Mouse (Mus musculus) heart, postnatal 36 days (tissue): ENCODE measurements around the gene Clec4b1. TPM values are rescaled to one million over a fixed set of nuclear protein-coding genes. Genes with fewer than 3 reads are reported as not detected.
A peak's percentile ranks its signal among the peaks of the same experiment; 100 is the strongest.
"Not testable (repeated sequence)": the region's sequence is repeated elsewhere in the genome, so short reads cannot be mapped to it uniquely, and the experiment has no call there.

Experiments used
- DNase-seq, 2 experiments: peaks; one replicate each; pipeline ENCODE4 v3.0.0; 2021 to 2022
- intact Hi-C: fragments of 180-260 bp; cut with DNase I; formaldehyde crosslinking; loops from one replicate; pipeline ENCODE4 v1.15.1; 2025
- total RNA-seq, 2 experiments: library from RNA; stranded (reverse); gene quantifications; 2 replicates each; pipeline ENCODE4 v1.2.3; 2021

Gene Clec4b1
- not detected for total RNA-seq

- no peak for DNase-seq
- intact Hi-C loops = no loop called here
Observed at GRCm38 (mm10) chr6:123049742-123050372, at the start of gene Clec4b1. Gene Clec4b1 (plus strand): TSS chr6:123049962.

GRCm38 (mm10) chr6:123004696-123005095 lies 45.1 kb upstream of the Clec4b1 start:
- intact Hi-C loops, DNase-seq: not testable (repeated sequence)

- DNase-seq = peak; percentile 13 to 19
- intact Hi-C loops = no loop called here
Observed at GRCm38 (mm10) chr6:123005591-123005990, 44.2 kb upstream of the Clec4b1 start.

DNA sequence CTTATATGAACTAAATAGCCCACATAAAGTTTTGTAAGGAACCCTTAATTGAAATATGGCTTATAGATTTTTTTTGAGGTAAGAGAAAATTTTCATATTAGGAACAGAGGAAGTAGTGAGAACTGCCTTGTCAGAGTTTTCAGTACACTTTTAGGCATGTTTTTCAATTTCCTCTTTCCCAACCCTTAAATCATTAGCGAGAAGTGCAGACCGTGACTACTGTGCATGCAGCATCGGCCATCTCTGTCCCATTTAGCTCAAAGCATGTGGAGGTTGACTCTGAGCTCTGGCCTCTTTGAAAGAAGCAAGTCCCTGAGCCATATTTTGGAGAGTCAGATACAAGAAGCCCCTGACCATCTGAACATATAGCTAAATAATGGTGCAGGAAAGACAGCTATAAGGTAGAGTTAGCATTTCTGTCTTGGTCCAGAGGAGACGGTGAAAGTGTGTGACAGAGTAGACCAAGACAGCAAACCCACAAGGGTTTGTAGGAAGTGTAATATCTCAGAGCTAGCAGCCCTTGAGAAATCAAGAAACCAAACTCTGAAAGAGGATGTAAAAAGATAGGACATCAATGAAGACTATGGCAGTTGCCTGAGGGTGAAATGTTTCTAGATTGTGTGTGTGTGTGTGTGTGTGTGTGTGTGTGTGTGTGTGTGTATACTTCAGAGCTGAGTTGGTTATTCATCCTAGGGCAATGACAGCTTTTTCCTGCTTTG lies 45.5 kb downstream of the Clec4b1 start:
- no peak for DNase-seq
- intact Hi-C loops = no loop called here

DNA sequence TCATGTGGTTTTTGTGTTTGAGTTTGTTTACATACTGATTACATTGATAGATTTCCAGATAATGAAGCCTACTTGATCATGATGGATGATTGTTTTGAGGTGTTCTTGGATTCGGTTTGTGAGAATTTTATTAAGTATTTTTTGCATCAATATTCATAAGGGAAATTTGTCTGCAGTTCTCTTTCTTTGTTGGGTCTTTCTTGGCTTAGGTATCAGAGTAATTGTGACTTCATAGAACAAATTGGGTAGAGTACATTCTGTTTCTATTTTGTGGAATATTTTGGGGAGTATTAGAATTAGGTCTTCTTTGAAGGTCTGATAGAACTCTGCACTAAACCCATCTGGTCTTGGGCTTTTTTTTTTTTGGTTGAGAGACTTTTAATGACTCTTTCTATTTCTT lies 56.4 kb downstream of the Clec4b1 start, which contains the start of gene Clec4a2:
TSS of gene Clec4a2 (plus strand) at position 301 of the 400 bp plus-strand sequence.
- DNase-seq, intact Hi-C loops: not testable (repeated sequence)

Other genes starting within 250 kb of the Clec4b1 start
- 1 to 10 TPM; 1.6 to 2.0 TPM for gene Slc2a3, start 248.3 kb upstream of the Clec4b1 start, total RNA-seq
- gene Foxj2, start 230.0 kb upstream of the Clec4b1 start, total RNA-seq = 10 to 100 TPM; 33.4 to 34.7 TPM
- gene C3ar1, start 193.8 kb upstream of the Clec4b1 start, total RNA-seq = 1 to 10 TPM; 3.0 to 5.0 TPM
- 10 to 100 TPM; 19.9 to 20.4 TPM for gene Necap1, start 175.5 kb upstream of the Clec4b1 start, total RNA-seq
- gene Clec4a1, start 128.1 kb upstream of the Clec4b1 start, total RNA-seq = 1 to 10 TPM; 5.4 to 6.5 TPM
- 1 to 10 TPM; 3.5 to 4.1 TPM for gene Clec4a3, start 97.4 kb upstream of the Clec4b1 start, total RNA-seq
- gene Clec4a4, start 59.6 kb upstream of the Clec4b1 start, total RNA-seq = not detected
- gene Clec4a2, start 56.5 kb downstream of the Clec4b1 start, total RNA-seq = 1 to 10 TPM; 2.5 to 2.9 TPM
- gene Clec4b2, start 122.9 kb downstream of the Clec4b1 start, total RNA-seq = not detected
- gene Clec4n, start 179.9 kb downstream of the Clec4b1 start, total RNA-seq = 1 to 10 TPM; 1.4 to 2.0 TPM
- under 1 TPM; 0.64 to 0.65 TPM for gene Clec4d, start 212.1 kb downstream of the Clec4b1 start, total RNA-seq
- under 1 TPM in 1 of 2 experiments, not detected in 1; 0.28 TPM for gene Clec4e, start 239.9 kb downstream of the Clec4b1 start, total RNA-seq